Mouse (Mus musculus) bone marrow macrophage, adult 2 months (primary cell): ENCODE results near the gene Slc25a43.

Source experiments
- CTCF ChIP-seq: IDR thresholded peaks from 2 replicates; pipeline ENCODE4 v1.5.1; 2012; ENCODE audit warnings: low read depth, mild to moderate bottlenecking, low read length, moderate library complexity
- POLR2A ChIP-seq: IDR thresholded peaks from 2 replicates; pipeline ENCODE4 v1.6.1; 2012; ENCODE audit warnings: mild to moderate bottlenecking, low read depth, low read length, borderline replicate concordance

GRCm38 (mm10) chrX:36815022-36815421 is 71.6 kb downstream of the Slc25a43 start:
- no peak for TF ChIP-seq CTCF
- no peak for TF ChIP-seq POLR2A
